Mouse (Mus musculus): ENCODE data around the gene Nos1ap.

Nos1ap gene

GRCm38 (mm10) chr1:170589219-170590040, at the start of gene Nos1ap:
Gene Nos1ap (minus strand): TSS chr1:170589861.
- peak; percentile 77 for DNase-seq

- DNase-seq, result no peak
Measured at GRCm38 (mm10) chr1:170638941-170639340, 49.3 kb upstream of the Nos1ap start.

- DNase-seq, result no peak
Measured at GRCm38 (mm10) chr1:170632856-170633255, 43.2 kb upstream of the Nos1ap start.

- DNase-seq, result peak; percentile 83
Measured at GRCm38 (mm10) chr1:170632385-170632784, 42.7 kb upstream of the Nos1ap start.

- DNase-seq, result no peak
Measured at GRCm38 (mm10) chr1:170631571-170631970, 41.9 kb upstream of the Nos1ap start.

GRCm38 (mm10) chr1:170630489-170630888, 40.8 kb upstream of the Nos1ap start:
- DNase-seq, result no peak

- no peak for DNase-seq
Measured at GRCm38 (mm10) chr1:170623432-170623831, 33.8 kb upstream of the Nos1ap start.

- no peak for DNase-seq
Measured at GRCm38 (mm10) chr1:170622934-170623333, 33.3 kb upstream of the Nos1ap start.

GRCm38 (mm10) chr1:170619686-170620374, 30.2 kb upstream of the Nos1ap start:
- DNase-seq, result no peak

- peak; percentile 55 for DNase-seq
Measured at GRCm38 (mm10) chr1:170612968-170613872, 23.6 kb upstream of the Nos1ap start.

- DNase-seq, result no peak
Measured at GRCm38 (mm10) chr1:170611631-170612030, 22.0 kb upstream of the Nos1ap start.

GRCm38 (mm10) chr1:170610695-170611094, 21.0 kb upstream of the Nos1ap start:
- no peak for DNase-seq

- no peak for DNase-seq
Measured at GRCm38 (mm10) chr1:170610289-170610688, 20.6 kb upstream of the Nos1ap start.

- peak; percentile 8 for DNase-seq
Measured at GRCm38 (mm10) chr1:170609872-170610271, 20.2 kb upstream of the Nos1ap start.

- no peak for DNase-seq
Measured at GRCm38 (mm10) chr1:170608461-170609071, 18.9 kb upstream of the Nos1ap start.

GRCm38 (mm10) chr1:170607231-170607917, 17.7 kb upstream of the Nos1ap start:
- DNase-seq, result no peak

- DNase-seq, result no peak
Measured at GRCm38 (mm10) chr1:170605228-170606001, 15.8 kb upstream of the Nos1ap start.

GRCm38 (mm10) chr1:170594575-170594974, 4.9 kb upstream of the Nos1ap start:
- no peak for DNase-seq

GRCm38 (mm10) chr1:170590531-170590930, 870 bp upstream of the Nos1ap start:
- no peak for DNase-seq

GRCm38 (mm10) chr1:170590041-170590360, 340 bp upstream of the Nos1ap start:
- DNase-seq, result no peak

GRCm38 (mm10) chr1:170588879-170589218, 812 bp downstream of the Nos1ap start:
- DNase-seq, result no peak

- no peak for DNase-seq
Measured at GRCm38 (mm10) chr1:170588353-170588752, 1.3 kb downstream of the Nos1ap start.

All from thymus, postnatal 4 days (tissue).